Mouse (Mus musculus): ENCODE data around the gene Stk10. TPM values are rescaled to one million over a fixed set of nuclear protein-coding genes. Genes with fewer than 3 reads are reported as not detected.

Stk10 gene
- polyA plus RNA-seq, 1 experiment from 2014 or later: 2.0 TPM

GRCm38 (mm10) chr11:32566184-32566583 lies 33.1 kb downstream of the Stk10 start:
- H3K9ac ChIP-seq: no peak overlapping the region
- no peaks in the 10 kb centered on the region for H3K9me3 ChIP-seq
- H3K4me1 ChIP-seq: no peaks in the 10 kb centered on the region
- H3K4me3 ChIP-seq: no peak overlapping the region
- H3K27ac ChIP-seq: no peak overlapping the region
- no peaks in the 10 kb centered on the region for H3K27me3 ChIP-seq (replicated peaks)
- no peaks in the 10 kb centered on the region for H3K36me3 ChIP-seq (replicated peaks)
- WGBS: 91% methylated on average over 6 of the region's 6 CpGs
- no peak for ATAC-seq (replicated peaks)
- H3K4me2 ChIP-seq: no peak overlapping the region

- no peak overlapping the region for H3K9ac ChIP-seq
- H3K4me3 ChIP-seq: no peak overlapping the region
- H3K4me1 ChIP-seq: no peaks in the 10 kb centered on the region
- H3K9me3 ChIP-seq: no peaks in the 10 kb centered on the region
- WGBS: 80% methylated on average over 10 of the region's 10 CpGs
- H3K27me3 ChIP-seq (replicated peaks): no peaks in the 10 kb centered on the region
- no peak for ATAC-seq (replicated peaks)
- H3K27ac ChIP-seq: no peak overlapping the region
- no peaks in the 10 kb centered on the region for H3K36me3 ChIP-seq (replicated peaks)
- no peak overlapping the region for H3K4me2 ChIP-seq
Measured at GRCm38 (mm10) chr11:32567000-32567855, 34.1 kb downstream of the Stk10 start.

- Histone ChIP-seq H3K4me1 (no peaks in the 10 kb centered on the region), H3K4me3 (no peak overlapping the region), H3K9ac (no peak overlapping the region), H3K27ac (no peak overlapping the region), H3K36me3 (replicated peaks) (no peaks in the 10 kb centered on the region), H3K9me3 (no peaks in the 10 kb centered on the region), H3K4me2 (no peak overlapping the region), H3K27me3 (replicated peaks) (no peaks in the 10 kb centered on the region)
- ATAC-seq (replicated peaks): no peak
- WGBS: 91% methylated on average over 7 of the region's 7 CpGs
Measured at GRCm38 (mm10) chr11:32568060-32568459, 35.0 kb downstream of the Stk10 start.

- no peaks in the 10 kb centered on the region for H3K4me1 ChIP-seq
- no peaks in the 10 kb centered on the region for H3K9me3 ChIP-seq
- no peaks in the 10 kb centered on the region for H3K27me3 ChIP-seq (replicated peaks)
- WGBS: 87% methylated on average over 15 of the region's 15 CpGs
- no peak overlapping the region for H3K4me3 ChIP-seq
- no peak overlapping the region for H3K27ac ChIP-seq
- H3K9ac ChIP-seq: no peak overlapping the region
- ATAC-seq (replicated peaks): no peak
- no peaks in the 10 kb centered on the region for H3K36me3 ChIP-seq (replicated peaks)
- no peak overlapping the region for H3K4me2 ChIP-seq
Measured at GRCm38 (mm10) chr11:32568637-32569293, 35.7 kb downstream of the Stk10 start.

GRCm38 (mm10) chr11:32571103-32571502 lies 38.0 kb downstream of the Stk10 start:
- Histone ChIP-seq H3K36me3 (replicated peaks) (no peaks in the 10 kb centered on the region), H3K27me3 (replicated peaks) (no peaks in the 10 kb centered on the region), H3K4me3 (no peak overlapping the region), H3K4me1 (no peaks in the 10 kb centered on the region), H3K9me3 (no peaks in the 10 kb centered on the region), H3K4me2 (no peak overlapping the region), H3K9ac (no peak overlapping the region), H3K27ac (no peak overlapping the region)
- no peak for ATAC-seq (replicated peaks)
- 91% methylated on average over 6 of the region's 6 CpGs for WGBS

GRCm38 (mm10) chr11:32573669-32574068 lies 40.6 kb downstream of the Stk10 start:
- 87% methylated on average over 2 of the region's 2 CpGs for WGBS
- Histone ChIP-seq H3K4me1 (no peaks in the 10 kb centered on the region), H3K27ac (no peak overlapping the region), H3K4me2 (no peak overlapping the region), H3K27me3 (replicated peaks) (no peaks in the 10 kb centered on the region), H3K4me3 (no peak overlapping the region), H3K9ac (no peak overlapping the region), H3K9me3 (no peaks in the 10 kb centered on the region), H3K36me3 (replicated peaks) (no peaks in the 10 kb centered on the region)
- no peak for ATAC-seq (replicated peaks)

- Histone ChIP-seq H3K27ac (peak overlapping the region; percentile 24; the same call in 1 of the 2 replicates), H3K9me3 (no peaks in the 10 kb centered on the region), H3K27me3 (replicated peaks) (no peaks in the 10 kb centered on the region), H3K4me2 (no peak overlapping the region), H3K4me3 (no peak overlapping the region), H3K4me1 (no peaks in the 10 kb centered on the region), H3K36me3 (replicated peaks) (no peaks in the 10 kb centered on the region), H3K9ac (no peak overlapping the region)
- WGBS: 80% methylated on average over 6 of the region's 6 CpGs
- ATAC-seq (replicated peaks): no peak; the same call in 1 of the 2 replicates
Measured at GRCm38 (mm10) chr11:32575964-32576759, 43.1 kb downstream of the Stk10 start.

- ATAC-seq (replicated peaks): no peak
- WGBS: 63% methylated on average over 5 of the region's 5 CpGs
- no peak overlapping the region for H3K9ac ChIP-seq
Measured at GRCm38 (mm10) chr11:32576760-32577050, 43.6 kb downstream of the Stk10 start.

GRCm38 (mm10) chr11:32580305-32580947 lies 47.3 kb downstream of the Stk10 start:
- Histone ChIP-seq H3K27me3 (replicated peaks) (no peaks in the 10 kb centered on the region), H3K36me3 (replicated peaks) (no peaks in the 10 kb centered on the region), H3K4me3 (no peak overlapping the region), H3K9me3 (no peaks in the 10 kb centered on the region), H3K4me2 (no peak overlapping the region), H3K4me1 (no peaks in the 10 kb centered on the region), H3K27ac (no peak overlapping the region), H3K9ac (no peak overlapping the region)
- WGBS: 75% methylated on average over 16 of the region's 16 CpGs
- peak; percentile 81 for ATAC-seq (replicated peaks)

More at GRCm38 (mm10) chr11:32576760-32577050, 43.6 kb downstream of the Stk10 start:
- H3K4me1 ChIP-seq: no peaks in the 10 kb centered on the region
- no peaks in the 10 kb centered on the region for H3K9me3 ChIP-seq
- peak overlapping the region; percentile 24; the same call in 1 of the 2 replicates for H3K27ac ChIP-seq
- no peak overlapping the region for H3K4me3 ChIP-seq
- no peaks in the 10 kb centered on the region for H3K36me3 ChIP-seq (replicated peaks)
- no peaks in the 10 kb centered on the region for H3K27me3 ChIP-seq (replicated peaks)
- no peak overlapping the region for H3K4me2 ChIP-seq

- no peaks in the 10 kb centered on the region for H3K4me1 ChIP-seq
- H3K9ac ChIP-seq: no peak overlapping the region
- no peaks in the 10 kb centered on the region for H3K27me3 ChIP-seq (replicated peaks)
- no peaks in the 10 kb centered on the region for H3K36me3 ChIP-seq (replicated peaks)
- no peak overlapping the region for H3K4me2 ChIP-seq
- no peak overlapping the region for H3K27ac ChIP-seq
- 0 out of 2 replicates have a peak, but pooled peaks have one; percentile 21 for ATAC-seq (replicated peaks)
- no peak overlapping the region for H3K4me3 ChIP-seq
- H3K9me3 ChIP-seq: no peaks in the 10 kb centered on the region
- WGBS: 45% methylated on average over 2 of the region's 2 CpGs
Measured at GRCm38 (mm10) chr11:32581031-32581430, 47.9 kb downstream of the Stk10 start.

- 64% methylated on average over 5 of the region's 5 CpGs for WGBS
- Histone ChIP-seq H3K9me3 (no peaks in the 10 kb centered on the region), H3K27ac (no peak overlapping the region), H3K27me3 (replicated peaks) (no peaks in the 10 kb centered on the region), H3K9ac (no peak overlapping the region), H3K36me3 (replicated peaks) (no peaks in the 10 kb centered on the region), H3K4me3 (no peak overlapping the region), H3K4me2 (no peak overlapping the region), H3K4me1 (no peaks in the 10 kb centered on the region)
- ATAC-seq (replicated peaks): no peak
Measured at GRCm38 (mm10) chr11:32582813-32583212, 49.7 kb downstream of the Stk10 start.

- H3K4me2 ChIP-seq: no peak overlapping the region
- H3K9me3 ChIP-seq: no peaks in the 10 kb centered on the region
- no peaks in the 10 kb centered on the region for H3K27me3 ChIP-seq (replicated peaks)
- WGBS: 67% methylated on average over 6 of the region's 6 CpGs
- no peaks in the 10 kb centered on the region for H3K36me3 ChIP-seq (replicated peaks)
- H3K4me3 ChIP-seq: no peak overlapping the region
- peaks cover 7% of the 10 kb centered on the region; the same call in 1 of the 2 replicates for H3K4me1 ChIP-seq
- no peak for ATAC-seq (replicated peaks)
- H3K27ac ChIP-seq: no peak overlapping the region
- no peak overlapping the region for H3K9ac ChIP-seq
Measured at GRCm38 (mm10) chr11:32585996-32586395, 52.9 kb downstream of the Stk10 start.

Data from midbrain, embryonic 15.5 days (tissue).